Mouse (Mus musculus) brain, embryonic 14.5 days (tissue): ENCODE measurements around the gene Rgs8.

Experiments
- CTCF ChIP-seq: fragments of 200-500 bp; IDR thresholded peaks from 2 replicates; pipeline ENCODE4 v1.5.1; 2012; ENCODE audit warnings: inconsistent platforms, mild to moderate bottlenecking, moderate library complexity, borderline replicate concordance; ENCODE audit not compliant: insufficient read depth, insufficient read length; ENCODE audit errors: extremely low read depth
- POLR2A ChIP-seq: fragments of 200-500 bp; IDR thresholded peaks from 2 replicates; pipeline ENCODE4 v1.6.1; 2012; ENCODE audit warnings: mild to moderate bottlenecking, inconsistent platforms, borderline replicate concordance; ENCODE audit not compliant: poor library complexity, insufficient read depth, insufficient read length, severe bottlenecking; ENCODE audit errors: extremely low read depth

- TF ChIP-seq CTCF (no peak), POLR2A (no peak)
Observed at GRCm38 (mm10) chr1:153702853-153703410, 50.1 kb downstream of the Rgs8 start.
